Mouse (Mus musculus) heart, embryonic 12.5 days (tissue): ENCODE results near the gene Zfp280c. TPM values are rescaled to one million over a fixed set of nuclear protein-coding genes. Genes with fewer than 3 reads are reported as not detected.

Experiments used
- ATAC-seq: fragments of 200-750 bp; cut with Nextera tagmentation; 2 replicates; pipeline ENCODE4 v1.8.0; 2017; ENCODE audit warnings: moderate TSS enrichment, moderate library complexity; ENCODE audit not compliant: insufficient number of reproducible peaks, low FRiP score
- H3K27ac ChIP-seq: fragments of 300-500 bp; sonication (generic); 2 replicates; pipeline ENCODE4 v1.5.1; 2016; ENCODE audit warnings: mild to moderate bottlenecking, moderate library complexity; ENCODE audit not compliant: poor library complexity, severe bottlenecking
- H3K27me3 ChIP-seq: fragments of 300-500 bp; sonication (generic); replicated peaks from 2 replicates; pipeline ENCODE4 v1.6.1; 2016; ENCODE audit warnings: mild to moderate bottlenecking, moderate library complexity
- H3K36me3 ChIP-seq: fragments of 300-500 bp; sonication (generic); 2 replicates; pipeline ENCODE4 v1.6.1; 2016; ENCODE audit warnings: mild to moderate bottlenecking, moderate library complexity
- H3K4me1 ChIP-seq: fragments of 300-500 bp; sonication (generic); replicated peaks from 2 replicates; pipeline ENCODE4 v1.6.1; 2016; ENCODE audit warnings: mild to moderate bottlenecking
- H3K4me2 ChIP-seq: fragments of 300-500 bp; sonication (generic); 2 replicates; pipeline ENCODE4 v1.6.1; 2016; ENCODE audit warnings: mild to moderate bottlenecking, moderate library complexity
- H3K4me3 ChIP-seq: fragments of 300-500 bp; sonication (generic); 2 replicates; pipeline ENCODE4 v1.5.1; 2016; ENCODE audit warnings: mild to moderate bottlenecking
- H3K9ac ChIP-seq: fragments of 300-500 bp; sonication (generic); 2 replicates; pipeline ENCODE4 v1.6.1; 2016; ENCODE audit warnings: mild to moderate bottlenecking, moderate library complexity
- H3K9me3 ChIP-seq: fragments of 300-500 bp; sonication (generic); replicated peaks from 2 replicates; pipeline ENCODE4 v1.6.1; 2016; ENCODE audit warnings: mild to moderate bottlenecking, moderate library complexity
- WGBS: fragments of 180-500 bp; shearing (Covaris S2); methylation state at CpG from one replicate; pipeline ENCODE4 v1.1.7; 2016; 5-methylcytosine and 5-hydroxymethylcytosine counted together
- microRNA-seq: library from miRNA; unstranded; fragments of <30 nt; microRNA quantifications from one replicate; pipeline ENCODE4, GENCODE M21; 2017
- polyA plus RNA-seq: library from polyadenylated mRNA; unstranded; fragments of >200 nt; fragmentation: Nextera tagmentation; extraction: Ambion mirVana; gene quantifications from 2 replicates; pipeline ENCODE4 v1.2.1, GENCODE M21; 2016

Zfp280c gene
- polyA plus RNA-seq, 1 experiment from 2014 or later: 7.2 TPM

DNA sequence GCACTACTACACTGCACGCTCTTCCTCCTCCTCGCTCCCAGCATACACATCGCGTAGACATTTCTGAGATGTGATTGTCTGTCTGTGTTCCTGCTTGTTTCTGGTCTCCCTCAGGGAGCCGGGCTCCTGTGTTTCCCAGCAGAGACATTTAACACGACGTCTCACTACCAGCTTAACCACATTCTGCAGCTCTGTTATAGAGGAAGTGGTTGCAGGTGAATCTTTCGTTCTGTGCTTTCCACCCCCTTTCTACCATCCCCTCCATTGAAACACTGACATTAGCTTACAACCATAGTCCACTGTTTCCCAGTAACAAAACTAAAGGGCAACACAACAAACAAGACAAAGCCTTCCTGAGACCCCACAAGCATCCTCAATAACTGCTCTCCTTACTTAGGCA, 100.5 kb downstream of the Zfp280c start:
- Histone ChIP-seq H3K9ac (no peak overlapping the region), H3K4me2 (no peak overlapping the region), H3K4me3 (no peak overlapping the region), H3K9me3 (no peaks in the 10 kb centered on the region), H3K27me3 (no peaks in the 10 kb centered on the region), H3K36me3 (peaks cover 32% of the 10 kb centered on the region), H3K4me1 (no peaks in the 10 kb centered on the region), H3K27ac (no peak overlapping the region)
- WGBS: 93% methylated on average over 8 of the region's 8 CpGs
- no peak for ATAC-seq

Small RNA genes within 50 kb of the gene (microRNA-seq; reads per million reads assigned to microRNA genes)
- gene Gm27828: not detected

Other genes starting within 250 kb of the Zfp280c start
- 17.0 and 18.7 TPM in 2 replicates for gene Elf4, start 131.4 kb downstream of the Zfp280c start, polyA plus RNA-seq
- 111 TPM in 2 replicates for gene Aifm1, start 80.9 kb downstream of the Zfp280c start, polyA plus RNA-seq
- 5.7 and 6.5 TPM in 2 replicates for gene Rab33a, start 75.2 kb downstream of the Zfp280c start, polyA plus RNA-seq
- 9.5 and 9.9 TPM in 2 replicates for gene Slc25a14, start 28.9 kb upstream of the Zfp280c start, polyA plus RNA-seq
- gene Gpr119, start 80.0 kb upstream of the Zfp280c start, polyA plus RNA-seq: not detected in 2 replicates
- gene Rbmx2, start 100.5 kb upstream of the Zfp280c start, polyA plus RNA-seq: 17.0 and 17.8 TPM in 2 replicates